Mouse (Mus musculus) kidney, adult 2 months (tissue): ENCODE data around the gene Banp.

ENCODE experiments used
- CTCF ChIP-seq: fragments of 200-500 bp; conservative IDR thresholded peaks from 2 replicates; pipeline ENCODE4 v1.5.1; 2011; ENCODE audit warnings: low read depth, mild to moderate bottlenecking, control low read depth, low read length, moderate library complexity, mixed read lengths; ENCODE audit not compliant: insufficient read depth, insufficient read length
- POLR2A ChIP-seq: fragments of 200-500 bp; IDR thresholded peaks from one replicate; pipeline ENCODE4 v1.6.1; 2011; ENCODE audit warnings: low read depth, low read length, control low read depth

DNA sequence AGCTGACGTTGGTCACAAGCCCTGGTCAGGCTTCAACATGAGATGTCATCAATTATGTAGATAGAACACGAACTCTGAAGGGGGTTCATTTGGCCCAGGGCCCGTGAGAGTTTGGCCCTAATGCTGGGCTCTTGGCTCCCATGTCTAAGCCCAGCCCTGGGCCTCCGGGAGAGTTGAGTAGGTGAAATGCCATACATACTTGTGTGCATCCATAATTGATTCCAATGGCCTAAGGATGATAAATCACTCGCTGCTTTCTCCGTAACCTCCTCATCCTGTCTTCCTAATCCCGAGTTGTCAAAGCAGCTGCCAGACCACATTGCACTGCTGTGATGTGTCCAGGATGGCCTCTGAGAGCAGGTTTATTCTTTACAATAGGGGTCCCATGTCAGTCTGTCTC lies 107.3 kb downstream of the Banp start:
- TF ChIP-seq CTCF (no peak), POLR2A (no peak)
